Mouse (Mus musculus) myocyte (in vitro differentiated cells): ENCODE results near the gene Unc5b.

Experiments
- CEBPB ChIP-seq: IDR thresholded peaks from 2 replicates; pipeline ENCODE4 v1.6.1; 2011; ENCODE audit warnings: mild to moderate bottlenecking, moderate library complexity; ENCODE audit not compliant: poor library complexity, insufficient read depth, severe bottlenecking
- E2F4 ChIP-seq: IDR thresholded peaks from one replicate; pipeline ENCODE4 v1.6.1; 2011; ENCODE audit warnings: mild to moderate bottlenecking, control low read depth, moderate library complexity; ENCODE audit not compliant: insufficient read depth
- MAX ChIP-seq: IDR thresholded peaks from one replicate; pipeline ENCODE4 v1.6.1; 2011; ENCODE audit warnings: low read depth, mild to moderate bottlenecking, control low read depth
- MYOD1 ChIP-seq, 3 experiments: IDR thresholded peaks; one replicate each; pipeline ENCODE4 v1.6.1; 2011; ENCODE audit warnings: control low read depth in 2 of 3, low read depth in 2 of 3, mild to moderate bottlenecking in 2 of 3, moderate library complexity in 1 of 3; ENCODE audit not compliant: insufficient read length in 2 of 3, control insufficient read depth in 1 of 3
- POLR2A ChIP-seq: IDR thresholded peaks from one replicate; pipeline ENCODE4 v1.6.1; 2011; ENCODE audit warnings: low read depth, mild to moderate bottlenecking, control low read depth, moderate library complexity; ENCODE audit not compliant: insufficient read length
- TCF3 ChIP-seq: IDR thresholded peaks from one replicate; pipeline ENCODE4 v1.6.1; 2011; ENCODE audit warnings: low read depth, control low read depth; ENCODE audit not compliant: insufficient read length
- USF1 ChIP-seq: IDR thresholded peaks from one replicate; pipeline ENCODE4 v1.6.1; 2011; ENCODE audit warnings: low read depth, mild to moderate bottlenecking, control low read depth, moderate library complexity

DNA sequence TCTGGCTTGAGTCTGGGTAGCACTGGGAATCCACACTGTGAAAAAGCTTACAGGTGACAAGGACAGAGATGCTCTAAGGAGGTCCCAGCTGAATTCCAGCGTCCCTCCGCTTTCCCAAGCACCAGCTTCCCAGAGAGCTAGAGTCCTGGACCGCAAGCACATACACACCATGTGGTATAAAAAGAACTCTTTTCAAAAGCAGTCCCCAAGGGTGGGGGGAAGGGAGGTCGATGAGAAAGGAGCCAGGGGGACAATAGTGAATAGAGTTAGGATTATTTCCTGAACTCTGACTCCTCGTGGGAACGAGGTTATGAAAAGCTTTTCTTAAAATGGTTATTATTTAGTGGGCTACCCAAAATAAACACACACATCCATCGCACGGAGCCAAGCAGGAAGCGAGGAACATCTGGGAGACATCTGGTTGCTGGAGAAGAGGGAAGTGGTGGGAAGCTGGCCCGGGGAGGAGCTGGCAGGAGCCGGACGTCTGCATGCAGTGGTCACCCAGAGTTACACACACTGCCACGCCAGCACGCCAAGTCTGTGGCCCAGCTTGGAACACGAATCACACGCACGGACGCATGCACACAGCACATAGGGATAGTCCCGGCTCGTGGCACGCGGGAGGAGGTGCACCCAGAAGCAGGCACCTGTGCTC is 23.7 kb downstream of the Unc5b start:
- no peak for TF ChIP-seq E2F4
- peak; percentile 67 for TF ChIP-seq POLR2A
- TF ChIP-seq MAX, result no peak
- TF ChIP-seq TCF3, result peak; percentile 52
- no peak for TF ChIP-seq USF1
- TF ChIP-seq MYOD1 (IDR thresholded peaks at IDR 0.05; ENCODE audit: control insufficient read depth in 1 of 3, insufficient read length in 2 of 3, low read depth in 2 of 3), result peak in 2 of 3 experiments; percentile 15 to 30
- TF ChIP-seq CEBPB, result no peak
